Mouse (Mus musculus) yolk sac, embryonic 10.5 days (tissue): Measurements from ENCODE around the gene Fgfr2.

Experiments used
- DNase-seq: peaks from one replicate; pipeline ENCODE4 v3.0.0-alpha.2; 2017; ENCODE audit warnings: low spot score

Gene Fgfr2

DNA sequence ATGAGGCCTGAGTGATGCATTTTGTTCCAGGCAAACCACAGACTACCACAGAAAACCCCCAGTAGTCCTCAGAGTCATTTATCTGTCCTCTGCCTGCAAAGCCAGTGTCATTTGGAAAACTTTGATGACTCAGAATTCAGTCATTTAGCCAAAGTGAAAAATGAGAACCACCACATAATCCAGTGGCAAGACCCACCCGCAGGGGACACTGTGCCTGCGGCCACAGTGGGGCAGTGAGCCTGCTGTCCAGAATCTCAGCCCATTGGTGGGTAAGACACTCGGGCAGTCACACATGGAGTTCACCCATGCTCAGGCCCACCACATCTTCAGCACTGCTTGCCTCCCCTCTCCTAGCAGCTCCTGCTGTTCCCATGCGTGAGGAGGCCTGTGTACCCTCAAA, 403.6 kb downstream of the Fgfr2 start:
- DNase-seq = no peak

DNA sequence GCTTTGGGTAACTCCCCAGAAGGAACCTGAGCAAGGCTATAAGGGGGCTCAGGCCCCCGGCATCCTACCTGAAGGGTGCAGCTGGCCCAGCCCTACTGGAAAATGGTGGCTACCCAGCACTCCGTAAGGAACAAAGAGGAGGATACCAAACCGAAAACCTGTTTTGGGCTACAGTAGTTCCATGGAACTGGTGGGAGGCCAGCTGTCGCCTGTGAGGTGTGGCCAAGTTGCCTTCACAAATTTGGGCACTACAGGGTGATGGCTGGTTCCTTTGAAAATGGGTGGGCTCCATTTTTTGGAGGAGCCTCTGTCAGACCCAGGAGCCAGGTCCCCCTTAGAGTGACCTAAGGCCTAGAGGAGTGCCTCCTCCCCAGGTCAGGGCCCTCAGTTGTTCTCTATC, 407.9 kb downstream of the Fgfr2 start:
- no peak for DNase-seq

DNA sequence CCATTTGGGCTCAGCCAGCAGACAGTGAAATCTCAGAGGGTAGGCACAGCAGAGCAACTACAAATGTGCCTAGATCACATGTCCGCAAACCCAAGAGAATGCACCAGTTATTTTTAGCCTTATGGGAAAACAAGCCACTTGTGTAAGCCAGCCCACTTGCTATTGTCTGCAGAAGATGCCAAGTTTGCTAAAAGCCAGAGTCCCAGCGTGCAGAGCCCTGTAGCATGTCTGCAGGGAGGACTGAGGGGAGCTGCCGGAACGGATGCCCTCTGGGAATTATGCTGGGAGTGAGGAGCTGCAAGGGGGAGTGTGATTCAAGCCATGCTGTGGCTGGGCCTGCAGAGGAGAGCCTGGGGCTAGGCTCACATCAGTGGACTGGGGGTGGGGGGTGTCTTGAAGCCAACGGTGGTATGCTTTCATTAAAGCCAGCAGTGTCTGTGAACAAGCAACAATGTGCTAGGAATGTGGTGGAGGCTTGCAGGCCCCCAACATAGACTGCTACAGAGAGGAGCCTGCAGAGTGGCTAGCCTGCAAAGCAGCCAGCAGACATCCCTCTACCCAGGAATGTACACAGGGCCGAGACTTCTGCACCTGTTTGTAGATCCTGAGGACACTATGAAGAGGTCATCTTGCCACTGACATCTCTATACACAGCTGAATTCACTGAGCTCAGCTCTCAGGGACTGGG, 408.8 kb downstream of the Fgfr2 start:
- DNase-seq = peak; percentile 27

DNA sequence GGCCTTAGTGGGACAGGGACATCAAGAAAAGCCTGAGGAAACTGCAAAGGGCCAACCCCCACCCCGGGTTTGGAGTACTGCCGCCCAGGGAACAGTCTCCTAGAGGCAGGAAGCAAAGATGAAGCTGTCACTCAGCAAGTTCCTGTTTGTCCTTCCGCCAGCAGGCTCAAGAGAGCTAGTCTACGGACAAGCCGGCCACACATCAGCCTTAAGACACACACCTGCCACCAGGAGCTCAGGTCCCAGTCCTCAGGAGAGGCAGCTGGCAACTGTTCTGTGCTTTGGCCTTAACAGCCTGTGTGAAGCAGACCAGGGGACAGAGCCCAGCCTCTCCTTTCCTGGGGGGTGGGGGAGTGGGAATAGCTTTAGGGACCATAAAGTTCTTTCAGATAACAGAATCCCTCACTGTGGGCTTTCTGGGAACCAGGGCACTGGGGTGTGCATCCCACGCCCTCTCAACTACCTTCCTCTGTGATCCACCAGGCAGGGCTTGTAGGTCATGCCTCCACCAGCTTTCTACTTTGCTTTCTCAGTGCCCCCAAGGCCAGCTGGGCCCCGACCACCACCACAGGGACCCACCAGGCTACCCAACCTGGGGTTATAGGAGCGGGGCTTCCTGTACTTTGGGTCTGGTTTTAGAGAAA, 409.5 kb downstream of the Fgfr2 start:
- peak; percentile 11 for DNase-seq

DNA sequence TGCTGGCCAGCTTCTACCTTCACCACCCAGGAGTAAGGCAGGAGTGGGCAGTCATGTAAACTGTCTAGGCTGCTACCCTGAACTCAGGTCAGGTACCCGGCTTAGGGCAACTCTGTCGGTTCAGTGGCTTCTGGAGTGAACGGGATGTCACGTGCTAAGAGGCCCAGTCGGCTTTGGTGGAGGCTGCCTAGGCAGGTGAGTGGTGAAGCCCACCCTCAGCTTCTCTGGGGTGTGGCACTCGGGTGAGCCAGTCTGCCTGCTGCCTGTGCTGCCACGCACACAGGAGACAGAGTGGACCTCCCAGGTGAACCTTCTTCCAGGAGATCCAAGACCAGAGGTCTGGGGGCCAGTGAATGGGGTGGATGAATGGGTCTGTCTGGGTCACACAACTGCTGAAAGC, 410.2 kb downstream of the Fgfr2 start:
- no peak for DNase-seq

DNA sequence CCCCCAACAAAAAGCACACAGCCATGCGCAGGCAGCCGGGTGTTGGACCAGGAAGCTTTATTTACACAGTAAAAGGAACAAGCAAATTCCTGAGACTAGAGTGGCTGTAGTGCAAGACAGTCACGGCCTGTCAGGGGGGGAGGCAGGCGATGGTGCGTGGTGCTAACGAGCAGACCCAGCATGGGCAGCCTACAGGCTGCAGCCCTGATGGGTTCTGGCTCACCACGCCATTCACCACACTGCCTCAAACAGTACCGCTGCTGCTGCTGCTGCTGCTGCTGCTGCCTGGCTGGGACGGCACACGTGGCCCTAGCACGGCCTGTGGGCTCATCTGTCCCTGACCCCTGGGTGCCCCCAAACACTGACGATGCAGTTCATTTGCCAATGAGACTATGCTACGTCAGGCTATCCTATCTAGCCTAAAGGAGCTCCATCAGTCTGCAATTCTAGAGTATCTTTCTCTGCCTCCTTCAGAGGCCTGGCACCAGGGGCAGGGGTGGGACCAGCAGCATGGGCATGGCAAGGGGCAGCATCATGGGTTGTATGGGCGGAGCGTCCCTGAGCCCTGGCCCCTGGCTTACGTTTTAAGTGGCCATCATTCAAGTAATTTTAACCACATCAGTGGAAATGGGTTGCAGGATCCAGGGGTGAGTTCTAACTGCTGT, 411.0 kb downstream of the Fgfr2 start:
- peak; percentile 61 for DNase-seq

DNA sequence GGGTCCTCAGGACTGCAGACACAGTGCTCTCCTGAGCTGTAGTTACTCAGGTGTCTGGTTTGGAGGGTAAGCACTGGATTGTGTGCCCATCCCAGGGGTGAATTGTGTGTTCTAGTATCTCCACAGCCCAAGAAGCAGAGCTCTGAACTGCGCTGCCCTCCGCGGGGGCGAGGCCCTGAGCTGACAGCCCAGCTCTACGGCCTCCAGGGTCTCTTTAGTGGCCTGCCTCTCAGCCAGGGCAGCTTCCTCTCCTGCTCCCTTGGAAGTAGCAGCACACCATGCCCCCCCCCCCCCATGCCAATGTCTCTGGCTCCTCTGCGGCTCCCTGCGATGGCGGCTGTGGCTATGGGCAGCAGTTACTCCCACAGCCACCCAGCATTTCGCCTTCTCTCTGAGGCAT, 411.6 kb downstream of the Fgfr2 start:
- no peak for DNase-seq

DNA sequence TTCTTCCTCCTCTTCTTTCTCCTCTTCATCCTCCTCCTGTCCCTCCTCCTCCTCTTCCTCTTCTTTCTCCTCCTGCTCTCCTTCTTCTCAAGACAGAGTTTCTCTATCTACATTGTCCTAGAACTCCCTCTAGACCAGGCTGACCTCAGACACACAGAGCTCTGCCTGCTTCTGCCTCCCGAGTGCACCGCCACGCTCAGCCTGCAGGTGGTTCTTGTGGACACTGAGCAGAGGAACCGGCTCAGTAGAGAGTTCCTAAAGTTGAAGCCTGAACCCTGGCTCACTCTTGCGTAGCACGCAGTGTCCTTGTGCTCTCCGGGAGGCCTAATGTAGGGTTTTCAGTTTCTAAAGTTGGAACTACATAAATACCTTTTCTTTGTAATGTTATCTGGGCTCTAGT, 418.0 kb downstream of the Fgfr2 start:
- DNase-seq = no peak

DNA sequence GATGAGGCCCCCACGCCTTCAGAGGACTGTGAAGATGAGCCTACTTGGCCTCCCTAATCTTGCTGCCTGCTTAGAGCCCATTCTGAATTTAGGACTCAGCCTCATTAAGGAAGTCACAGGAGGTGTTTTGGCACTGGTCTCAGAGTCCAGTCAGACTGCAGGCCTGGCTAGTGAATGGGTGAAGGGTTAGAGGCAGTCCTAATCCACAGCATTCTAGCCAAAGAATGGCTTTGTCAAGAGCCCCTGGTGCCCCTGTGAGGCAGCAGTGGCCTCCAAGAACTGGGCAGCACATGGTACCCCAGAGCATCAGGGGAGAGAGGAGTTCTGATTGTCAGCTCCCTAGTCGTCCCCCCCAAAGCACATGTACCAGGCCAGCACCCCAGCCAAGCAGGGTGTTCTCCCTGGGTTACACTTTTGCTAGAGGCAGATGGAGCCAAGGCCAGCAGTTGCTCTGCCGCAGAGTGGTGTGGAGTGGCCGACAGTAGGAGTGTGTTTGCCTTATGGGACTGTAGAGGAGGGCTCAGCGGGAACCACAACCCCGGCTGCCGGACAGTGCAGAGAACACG, 418.8 kb downstream of the Fgfr2 start:
- no peak for DNase-seq

DNA sequence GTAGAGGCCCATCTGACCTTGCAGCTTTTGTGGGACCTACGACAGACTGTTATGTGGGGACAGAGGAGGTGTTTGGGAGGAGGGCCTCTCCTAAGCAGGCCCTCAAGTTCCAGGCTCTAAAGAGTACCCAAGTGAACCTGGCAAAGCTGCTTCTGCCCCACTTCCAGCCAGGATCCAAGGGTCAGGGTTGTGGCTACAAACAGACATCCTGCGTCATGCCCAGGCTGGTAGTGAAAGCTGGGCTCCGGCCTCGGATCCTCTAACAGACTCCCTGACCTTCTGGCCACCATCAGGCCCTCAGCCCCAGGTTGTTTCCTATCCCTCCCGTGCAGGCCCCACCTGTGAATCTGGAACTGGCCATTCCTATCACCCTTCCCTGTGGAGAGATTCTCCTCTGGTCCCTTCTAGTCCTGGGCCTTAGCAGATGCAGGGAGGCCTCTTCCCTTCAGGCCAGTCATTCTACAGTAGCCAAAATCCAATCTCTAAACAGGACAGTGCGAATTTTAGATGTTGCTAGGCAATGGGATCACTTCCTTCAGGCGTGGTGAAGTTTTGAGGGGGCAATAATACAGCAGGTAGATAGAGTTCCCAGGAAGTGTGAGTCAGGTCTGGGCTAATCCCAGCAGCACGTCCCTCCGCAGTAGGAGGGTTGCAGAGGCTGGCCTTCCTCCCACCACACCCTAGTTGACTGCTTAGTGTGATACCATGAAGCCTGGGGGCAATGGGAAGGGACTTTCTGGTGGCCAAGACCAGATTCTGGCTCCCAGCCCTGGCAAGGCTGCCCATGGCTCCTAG, 419.4 kb downstream of the Fgfr2 start:
- no peak for DNase-seq

DNA sequence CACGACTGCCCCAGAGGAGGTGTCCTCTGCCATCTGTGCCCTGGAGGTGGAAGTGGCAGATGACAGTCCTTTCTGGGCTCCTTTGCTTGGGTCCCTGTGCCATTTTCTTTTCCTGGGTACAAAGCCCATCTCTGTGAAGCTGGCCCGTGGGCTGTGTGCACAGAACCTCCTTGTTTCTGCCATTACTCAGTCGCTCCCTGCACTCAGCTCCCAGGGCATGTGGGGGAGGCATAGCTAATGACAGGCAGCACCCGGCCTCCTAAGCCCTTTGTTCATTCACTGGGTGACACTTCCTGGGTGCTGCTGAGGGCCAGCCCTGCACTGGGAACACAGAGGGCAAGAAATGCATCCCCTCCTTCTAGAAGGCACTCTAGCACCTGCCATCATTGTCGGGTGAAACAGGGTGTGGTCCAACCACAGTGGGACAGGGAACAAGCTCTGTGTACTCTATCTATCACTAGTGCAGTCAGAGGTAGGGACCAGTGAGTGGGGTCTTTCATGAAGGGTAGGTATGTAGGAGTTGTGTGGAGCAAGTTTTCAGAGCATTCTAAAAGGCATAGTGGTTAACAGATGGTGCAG, 420.6 kb downstream of the Fgfr2 start:
- DNase-seq = no peak

DNA sequence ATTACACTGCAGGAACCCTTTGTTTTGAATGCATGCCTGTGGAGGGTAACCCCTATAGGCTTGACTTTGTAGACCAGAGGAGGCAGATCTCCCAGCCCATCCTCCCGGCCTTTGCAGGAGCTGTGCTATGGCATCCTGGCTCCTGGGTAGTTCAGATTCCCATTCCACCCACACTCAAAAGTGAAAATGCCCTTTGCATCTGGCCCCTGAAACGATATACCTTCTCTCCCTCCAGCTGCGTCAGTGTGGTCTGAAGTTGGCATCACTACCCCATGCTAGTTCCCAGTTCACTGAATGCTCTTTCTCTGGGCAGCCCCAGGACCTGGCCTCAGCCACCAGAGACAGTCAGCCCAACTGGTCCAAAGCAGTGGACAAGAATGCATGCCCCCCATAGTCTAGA, 421.1 kb downstream of the Fgfr2 start:
- no peak for DNase-seq

DNA sequence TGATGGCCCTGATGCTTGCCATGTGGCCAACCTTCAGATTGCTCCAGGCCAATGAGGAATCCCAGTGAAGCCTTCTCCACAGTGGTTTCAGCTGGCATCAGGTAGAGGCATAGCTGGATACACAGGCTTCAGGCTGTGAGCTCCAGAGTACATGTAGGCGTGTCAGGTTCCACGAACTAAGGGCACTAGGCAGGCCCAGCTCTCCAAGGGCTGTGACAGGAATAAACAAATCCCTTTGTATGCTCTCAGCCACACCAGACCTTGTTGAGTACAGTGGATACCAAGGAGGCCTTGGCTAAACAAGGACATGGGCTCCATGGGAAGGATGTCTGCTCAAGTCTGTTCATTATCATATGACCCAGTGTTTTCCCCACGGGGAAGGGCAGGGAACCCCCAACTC, 421.7 kb downstream of the Fgfr2 start:
- DNase-seq = no peak

DNA sequence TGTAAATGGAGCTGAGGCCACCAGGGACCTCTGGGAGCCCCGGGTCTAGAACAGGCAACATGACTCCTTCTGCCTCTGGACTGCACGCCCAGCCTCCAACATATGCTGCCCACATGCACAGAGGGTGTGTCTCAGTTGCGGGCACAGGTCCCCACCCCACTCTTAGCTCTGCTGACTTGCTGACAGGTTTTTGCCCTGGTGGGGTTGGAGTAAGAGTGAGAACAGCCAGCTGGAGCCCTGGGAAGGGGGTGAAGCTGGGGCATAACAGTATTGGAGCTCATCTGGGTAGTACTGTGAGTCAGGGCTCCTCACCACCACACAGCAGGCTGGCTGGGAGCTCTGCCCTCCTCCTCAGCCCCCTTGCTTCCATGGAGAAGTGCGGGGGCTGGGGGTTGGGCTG, 423.0 kb downstream of the Fgfr2 start:
- no peak for DNase-seq

DNA sequence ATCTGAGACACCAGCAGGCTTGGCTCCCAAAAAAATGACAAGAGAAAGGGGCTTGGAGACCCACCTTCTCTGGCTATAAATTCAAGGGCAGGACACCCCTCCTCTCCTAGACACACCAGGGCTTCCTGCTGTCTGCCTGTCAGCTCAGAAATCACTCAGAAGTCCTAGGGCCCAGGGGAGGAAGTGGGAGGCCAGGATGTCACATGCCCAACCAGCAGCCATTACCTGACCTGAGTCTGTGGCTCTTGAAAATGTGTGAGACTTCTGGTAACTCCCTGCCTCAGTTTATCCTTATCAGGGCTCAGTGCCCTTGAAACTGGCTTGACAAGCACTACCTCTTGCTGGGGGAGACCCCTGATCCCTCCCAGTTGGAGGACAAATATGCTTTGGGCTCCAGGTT, 423.5 kb downstream of the Fgfr2 start:
- no peak for DNase-seq

DNA sequence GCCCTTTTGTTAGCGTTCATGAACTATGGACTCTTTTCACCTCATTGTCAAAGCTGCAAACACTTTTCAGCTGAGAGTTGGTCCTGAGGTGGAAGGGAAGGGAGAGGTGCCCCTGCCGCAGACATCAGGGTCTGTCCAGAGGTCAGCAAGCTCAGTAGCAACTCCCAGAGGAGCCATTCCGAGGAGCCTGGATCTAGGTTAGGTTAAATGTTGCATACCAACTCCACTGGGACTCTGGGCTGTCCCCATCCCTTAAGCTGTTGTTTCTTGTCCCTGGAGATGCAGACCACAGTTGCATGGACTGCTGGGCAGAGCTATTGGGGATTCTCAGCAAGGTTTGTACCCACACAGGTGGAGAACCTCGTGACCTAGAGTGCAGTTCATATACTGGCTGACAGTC, 424.0 kb downstream of the Fgfr2 start:
- no peak for DNase-seq

DNA sequence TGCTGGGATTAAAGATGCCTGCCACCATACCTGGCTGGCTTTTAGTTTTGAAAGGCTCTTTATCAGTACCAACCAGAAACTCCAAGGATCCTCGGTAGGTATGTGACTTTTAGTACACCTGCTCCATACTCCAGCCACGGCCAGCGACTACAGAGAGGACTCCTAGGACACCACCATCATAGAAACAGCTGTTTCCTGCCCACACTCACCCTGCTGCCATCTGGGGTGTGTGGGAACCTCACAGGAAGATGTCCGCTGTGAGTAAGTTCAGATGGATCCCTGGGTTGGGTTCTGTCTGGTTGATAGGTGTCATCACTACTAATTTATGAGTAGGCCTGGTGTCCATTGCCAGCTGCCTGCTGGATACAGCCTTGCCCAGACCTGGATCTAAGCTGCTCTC, 424.4 kb downstream of the Fgfr2 start:
- DNase-seq = no peak

DNA sequence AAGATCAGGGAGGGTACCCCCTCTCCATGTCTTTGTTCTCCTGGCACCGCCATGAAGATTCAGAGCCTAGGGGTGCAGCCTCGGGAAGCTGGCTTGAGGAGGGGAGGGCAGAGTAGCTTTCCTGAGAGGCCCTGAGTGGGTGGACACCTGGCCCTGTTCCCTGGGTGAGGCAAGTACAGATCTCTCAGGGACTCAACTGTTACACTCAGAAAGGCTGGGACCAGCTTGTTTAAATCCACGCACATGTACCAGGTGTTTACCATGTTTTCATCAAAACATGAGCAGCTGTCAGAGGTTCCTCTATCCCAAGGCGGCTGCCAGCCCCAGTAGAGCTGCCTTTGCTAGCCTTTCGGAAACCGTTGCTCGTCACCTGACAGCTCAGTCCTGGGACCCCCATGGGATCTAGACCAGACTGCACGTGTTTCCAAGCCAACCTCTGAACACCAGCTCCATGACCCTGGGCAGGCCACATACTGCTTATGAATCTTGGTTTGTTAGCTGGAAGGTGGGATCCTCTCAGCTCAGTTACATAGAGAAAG, 425.8 kb downstream of the Fgfr2 start:
- no peak for DNase-seq

DNA sequence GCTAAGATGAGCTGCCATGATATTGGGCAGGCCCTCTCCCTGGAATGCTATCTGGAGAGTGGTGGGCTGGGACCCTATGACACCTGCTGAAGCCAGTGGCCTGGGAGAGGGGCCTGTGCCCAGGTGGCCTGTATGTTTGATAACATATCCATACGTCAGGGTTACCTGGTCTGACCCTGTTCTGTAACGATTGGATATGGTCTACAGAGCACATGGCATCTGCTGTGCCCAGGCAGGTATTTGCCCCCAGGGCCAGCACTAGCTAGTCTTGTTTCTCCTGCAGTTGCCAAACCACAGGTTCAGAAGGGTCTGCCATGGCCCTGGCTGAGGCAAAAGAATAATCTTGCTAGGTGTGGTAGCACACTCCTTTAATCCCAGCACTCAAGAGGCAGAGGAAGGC, 429.6 kb downstream of the Fgfr2 start:
- DNase-seq = no peak

DNA sequence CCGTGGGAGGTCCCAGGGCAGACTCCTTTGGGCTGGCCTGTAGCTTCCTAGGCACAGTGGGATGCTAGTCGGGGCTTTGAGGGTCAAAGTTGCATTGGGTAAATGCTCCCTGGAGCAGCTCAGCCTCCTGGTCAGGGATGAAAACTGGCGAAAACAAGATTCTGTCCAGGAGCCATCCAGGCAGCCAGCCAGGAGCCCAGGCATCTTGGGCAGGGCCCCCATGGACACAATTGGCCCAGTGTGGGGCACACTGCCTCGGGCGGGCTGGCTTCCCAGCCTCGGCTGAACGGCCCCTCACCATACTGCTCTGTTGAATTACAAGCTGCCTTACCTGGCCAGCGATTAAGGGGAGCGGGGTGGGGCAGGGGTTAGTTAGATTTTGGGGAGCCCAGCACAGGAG, 430.4 kb downstream of the Fgfr2 start:
- no peak for DNase-seq

DNA sequence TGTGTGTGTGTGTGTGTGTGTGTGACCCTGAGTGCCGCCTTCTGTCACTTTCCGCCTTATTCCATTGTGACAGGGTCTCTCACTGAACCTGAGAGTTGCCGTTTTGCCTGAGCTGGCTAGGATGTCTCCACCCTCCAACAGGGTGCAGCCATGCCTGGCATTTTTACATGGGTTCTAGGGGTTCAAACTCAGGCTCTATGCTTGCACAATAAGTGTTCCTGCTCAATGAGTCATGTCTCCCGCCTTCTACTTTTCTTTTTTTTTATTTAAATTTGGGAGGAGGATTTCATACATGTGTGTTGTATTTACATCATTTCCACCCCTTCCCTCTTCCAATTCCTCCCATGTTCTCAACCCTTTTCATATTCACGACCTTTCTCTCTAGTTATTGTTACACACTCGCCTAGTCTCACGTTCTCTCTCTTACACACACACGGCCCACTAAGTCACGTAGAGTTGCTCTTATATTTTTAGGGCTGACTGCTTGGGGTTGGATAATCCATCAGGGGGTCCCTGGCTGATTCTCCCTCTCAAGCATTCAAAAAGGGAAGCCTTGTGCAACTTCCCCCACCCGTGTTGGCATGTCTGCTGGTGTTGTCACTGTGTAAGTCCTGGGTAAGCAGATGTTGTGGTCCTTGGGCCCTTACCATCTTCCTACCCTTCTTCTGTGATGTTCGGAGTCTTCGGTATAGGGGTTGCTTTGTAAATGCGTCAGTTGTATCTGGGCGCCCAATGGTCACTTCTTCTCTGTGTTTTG, 432.3 kb downstream of the Fgfr2 start:
- DNase-seq = no peak
